Mouse (Mus musculus): ENCODE data around the gene Fam102a. TPM values are rescaled to one million over a fixed set of nuclear protein-coding genes. Genes with fewer than 3 reads are reported as not detected.
A peak's percentile ranks its signal among the peaks of the same experiment; 100 is the strongest.

The Fam102a gene
- polyA plus RNA-seq, 1 experiment = 1.8 TPM

- H3K4me3 ChIP-seq (replicated peaks) = no peak overlapping the region
- peaks cover 56% of the 10 kb centered on the region for H3K27me3 ChIP-seq (replicated peaks)
- no peaks in the 10 kb centered on the region for H3K9me3 ChIP-seq
- TF ChIP-seq FLI1 (IDR thresholded peaks at IDR 0.05; ENCODE audit: low read length) (no peak), GATA1 (IDR thresholded peaks at IDR 0.05; ENCODE audit: borderline replicate concordance, low read length) (no peak)
- no peaks in the 10 kb centered on the region for H3K36me3 ChIP-seq (replicated peaks; ENCODE audit: low read length)
- H3K4me1 ChIP-seq = peaks cover 18% of the 10 kb centered on the region
Observed at GRCm38 (mm10) chr2:32530479-32530878, 4.7 kb upstream of the Fam102a start.

GRCm38 (mm10) chr2:32533163-32533562 is 2.0 kb upstream of the Fam102a start:
- Histone ChIP-seq H3K4me3 (replicated peaks) (no peak overlapping the region), H3K27me3 (replicated peaks) (peaks cover 64% of the 10 kb centered on the region), H3K4me1 (peaks cover 41% of the 10 kb centered on the region), H3K9me3 (no peaks in the 10 kb centered on the region), H3K36me3 (replicated peaks; ENCODE audit: low read length) (no peaks in the 10 kb centered on the region)
- TF ChIP-seq FLI1 (IDR thresholded peaks at IDR 0.05; ENCODE audit: low read length) (no peak), GATA1 (IDR thresholded peaks at IDR 0.05; ENCODE audit: borderline replicate concordance, low read length) (no peak)

- H3K9me3 ChIP-seq = no peaks in the 10 kb centered on the region
- no peak for TF ChIP-seq GATA1 (IDR thresholded peaks at IDR 0.05; ENCODE audit: borderline replicate concordance, low read length)
- TF ChIP-seq FLI1 (IDR thresholded peaks at IDR 0.05; ENCODE audit: low read length) = no peak
- H3K4me3 ChIP-seq (replicated peaks) = peak overlapping the region; percentile 94
- no peaks in the 10 kb centered on the region for H3K36me3 ChIP-seq (replicated peaks; ENCODE audit: low read length)
- peaks cover 41% of the 10 kb centered on the region for H3K4me1 ChIP-seq
- H3K27me3 ChIP-seq (replicated peaks) = peaks cover 65% of the 10 kb centered on the region
Observed at GRCm38 (mm10) chr2:32534061-32534732, 935 bp upstream of the Fam102a start.

- no peaks in the 10 kb centered on the region for H3K9me3 ChIP-seq
- peaks cover 39% of the 10 kb centered on the region for H3K4me1 ChIP-seq
- TF ChIP-seq GATA1 (IDR thresholded peaks at IDR 0.05; ENCODE audit: borderline replicate concordance, low read length) (no peak), FLI1 (IDR thresholded peaks at IDR 0.05; ENCODE audit: low read length) (no peak)
- H3K36me3 ChIP-seq (replicated peaks; ENCODE audit: low read length) = no peaks in the 10 kb centered on the region
- peaks cover 69% of the 10 kb centered on the region for H3K27me3 ChIP-seq (replicated peaks)
- H3K4me3 ChIP-seq (replicated peaks) = peak overlapping the region; percentile 94
Observed at GRCm38 (mm10) chr2:32535501-32535991, 414 bp downstream of the Fam102a start.

GRCm38 (mm10) chr2:32536086-32536633 is 1.0 kb downstream of the Fam102a start:
- Histone ChIP-seq H3K4me1 (peaks cover 43% of the 10 kb centered on the region), H3K9me3 (no peaks in the 10 kb centered on the region), H3K27me3 (replicated peaks) (peaks cover 72% of the 10 kb centered on the region), H3K4me3 (replicated peaks) (peak overlapping the region; percentile 75), H3K36me3 (replicated peaks; ENCODE audit: low read length) (no peaks in the 10 kb centered on the region)
- TF ChIP-seq GATA1 (IDR thresholded peaks at IDR 0.05; ENCODE audit: borderline replicate concordance, low read length) (no peak), FLI1 (IDR thresholded peaks at IDR 0.05; ENCODE audit: low read length) (no peak)

GRCm38 (mm10) chr2:32536634-32537359 is 1.7 kb downstream of the Fam102a start:
- TF ChIP-seq FLI1 (IDR thresholded peaks at IDR 0.05; ENCODE audit: low read length) (no peak), GATA1 (IDR thresholded peaks at IDR 0.05; ENCODE audit: borderline replicate concordance, low read length) (no peak)
- Histone ChIP-seq H3K4me1 (peaks cover 50% of the 10 kb centered on the region), H3K27me3 (replicated peaks) (peaks cover 76% of the 10 kb centered on the region), H3K36me3 (replicated peaks; ENCODE audit: low read length) (no peaks in the 10 kb centered on the region), H3K4me3 (replicated peaks) (peak overlapping the region; percentile 55), H3K9me3 (no peaks in the 10 kb centered on the region)

GRCm38 (mm10) chr2:32537360-32537905 is 2.3 kb downstream of the Fam102a start:
- Histone ChIP-seq H3K4me1 (peaks cover 56% of the 10 kb centered on the region), H3K36me3 (replicated peaks; ENCODE audit: low read length) (no peaks in the 10 kb centered on the region), H3K9me3 (no peaks in the 10 kb centered on the region), H3K27me3 (replicated peaks) (peaks cover 75% of the 10 kb centered on the region), H3K4me3 (replicated peaks) (peak overlapping the region; percentile 50)
- TF ChIP-seq GATA1 (IDR thresholded peaks at IDR 0.05; ENCODE audit: borderline replicate concordance, low read length) (no peak), FLI1 (IDR thresholded peaks at IDR 0.05; ENCODE audit: low read length) (no peak)

- TF ChIP-seq FLI1 (IDR thresholded peaks at IDR 0.05; ENCODE audit: low read length) (no peak), GATA1 (IDR thresholded peaks at IDR 0.05; ENCODE audit: borderline replicate concordance, low read length) (no peak)
- Histone ChIP-seq H3K27me3 (replicated peaks) (peaks cover 80% of the 10 kb centered on the region), H3K9me3 (no peaks in the 10 kb centered on the region), H3K4me1 (peaks cover 58% of the 10 kb centered on the region), H3K36me3 (replicated peaks; ENCODE audit: low read length) (no peaks in the 10 kb centered on the region), H3K4me3 (replicated peaks) (no peak overlapping the region)
Observed at GRCm38 (mm10) chr2:32537941-32538340, 2.8 kb downstream of the Fam102a start.

GRCm38 (mm10) chr2:32538461-32538860 is 3.3 kb downstream of the Fam102a start:
- H3K4me1 ChIP-seq = peaks cover 55% of the 10 kb centered on the region
- H3K36me3 ChIP-seq (replicated peaks; ENCODE audit: low read length) = no peaks in the 10 kb centered on the region
- no peaks in the 10 kb centered on the region for H3K9me3 ChIP-seq
- TF ChIP-seq GATA1 (IDR thresholded peaks at IDR 0.05; ENCODE audit: borderline replicate concordance, low read length) = no peak
- TF ChIP-seq FLI1 (IDR thresholded peaks at IDR 0.05; ENCODE audit: low read length) = no peak
- H3K27me3 ChIP-seq (replicated peaks) = peaks cover 82% of the 10 kb centered on the region
- no peak overlapping the region for H3K4me3 ChIP-seq (replicated peaks)
